Mouse (Mus musculus) right cerebral cortex, postnatal 36 days (tissue): ENCODE results near the gene Fzr1.
A peak's percentile ranks its signal among the peaks of the same experiment; 100 is the strongest.

Source experiments
- DNase-seq, 2 experiments: peaks; one replicate each; pipeline ENCODE4 v3.0.0; 2022; ENCODE audit warnings: low spot score in 2 of 2, mixed read lengths in 1 of 2

The Fzr1 gene

DNA sequence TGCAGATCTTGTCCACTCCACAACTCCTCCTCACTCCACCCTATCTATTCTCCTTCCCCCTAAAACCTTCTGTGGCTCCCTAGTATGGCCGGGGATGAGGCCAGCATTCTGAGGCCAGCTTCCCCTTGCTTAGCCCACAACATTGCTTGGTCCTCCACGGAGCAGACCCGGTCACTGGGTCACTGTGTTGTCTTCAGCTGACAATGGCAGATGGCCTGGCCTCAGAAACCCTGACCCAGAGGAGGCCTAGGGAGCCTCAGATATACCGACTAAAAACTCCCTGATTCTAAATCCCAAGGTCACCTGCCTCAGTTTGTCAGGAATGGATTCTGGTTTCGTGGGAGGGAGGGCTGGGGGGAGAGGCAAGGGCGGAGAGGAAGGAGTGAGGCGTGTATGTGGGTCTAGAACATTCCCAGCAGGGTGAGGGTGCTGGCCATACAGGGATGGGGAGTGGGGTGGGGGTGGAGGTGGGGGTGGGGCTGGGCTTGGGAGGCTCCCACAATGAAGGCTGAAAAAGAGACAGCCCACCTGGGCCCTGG lies 24.0 kb upstream of the Fzr1 start:
- no peak for DNase-seq

DNA sequence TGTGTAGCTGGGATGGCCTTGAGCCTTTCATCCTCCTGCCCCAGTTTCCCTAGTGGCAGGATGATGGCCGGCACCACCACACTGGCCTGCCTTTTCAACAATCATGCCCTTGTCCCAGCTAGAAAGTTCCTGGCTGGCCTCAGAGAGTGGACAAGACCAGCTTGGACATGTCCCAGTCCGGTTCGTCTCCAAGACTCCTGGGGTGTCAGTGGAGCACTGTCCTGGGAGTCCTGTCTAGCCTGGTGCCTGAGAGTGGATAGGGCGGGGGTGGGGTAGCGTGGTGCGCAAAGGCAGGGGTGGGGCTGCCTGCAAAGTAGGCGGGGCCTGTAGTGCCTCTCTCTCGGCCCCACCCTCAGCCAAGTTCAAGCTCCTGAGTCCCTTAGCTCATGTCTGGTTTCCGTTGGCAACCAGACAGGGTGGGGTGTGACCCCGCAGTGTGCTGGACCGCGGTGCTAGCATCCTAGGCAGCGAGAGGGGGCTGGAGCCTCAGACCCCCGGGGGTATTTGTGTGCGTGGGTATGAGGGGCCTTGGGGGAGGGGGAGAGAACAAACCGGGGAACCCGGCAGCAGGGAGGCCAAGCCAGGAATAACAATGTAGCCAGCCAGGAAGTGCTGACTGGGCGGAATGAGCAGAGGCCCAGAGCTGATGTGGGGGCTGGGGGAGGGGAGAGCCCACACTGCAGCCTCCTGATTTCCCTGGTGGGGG lies 23.4 kb upstream of the Fzr1 start:
- DNase-seq = peak in 1 of 2 experiments; percentile 50

DNA sequence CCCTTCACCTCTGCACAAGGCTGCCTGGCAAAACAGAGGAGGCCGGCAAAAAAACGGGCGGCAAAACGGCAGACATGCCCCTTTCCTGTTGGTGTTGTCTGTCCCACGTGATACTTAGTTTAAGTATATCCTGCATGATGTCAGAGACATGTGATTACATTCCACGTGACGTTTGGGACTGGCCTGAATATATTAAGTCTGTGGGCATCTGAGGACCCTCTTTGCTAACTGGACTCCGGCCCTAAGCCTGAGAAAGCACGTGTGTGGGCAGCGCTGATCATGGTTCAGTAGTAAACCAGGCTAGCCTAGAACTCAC lies 22.8 kb upstream of the Fzr1 start:
- no peak for DNase-seq

DNA sequence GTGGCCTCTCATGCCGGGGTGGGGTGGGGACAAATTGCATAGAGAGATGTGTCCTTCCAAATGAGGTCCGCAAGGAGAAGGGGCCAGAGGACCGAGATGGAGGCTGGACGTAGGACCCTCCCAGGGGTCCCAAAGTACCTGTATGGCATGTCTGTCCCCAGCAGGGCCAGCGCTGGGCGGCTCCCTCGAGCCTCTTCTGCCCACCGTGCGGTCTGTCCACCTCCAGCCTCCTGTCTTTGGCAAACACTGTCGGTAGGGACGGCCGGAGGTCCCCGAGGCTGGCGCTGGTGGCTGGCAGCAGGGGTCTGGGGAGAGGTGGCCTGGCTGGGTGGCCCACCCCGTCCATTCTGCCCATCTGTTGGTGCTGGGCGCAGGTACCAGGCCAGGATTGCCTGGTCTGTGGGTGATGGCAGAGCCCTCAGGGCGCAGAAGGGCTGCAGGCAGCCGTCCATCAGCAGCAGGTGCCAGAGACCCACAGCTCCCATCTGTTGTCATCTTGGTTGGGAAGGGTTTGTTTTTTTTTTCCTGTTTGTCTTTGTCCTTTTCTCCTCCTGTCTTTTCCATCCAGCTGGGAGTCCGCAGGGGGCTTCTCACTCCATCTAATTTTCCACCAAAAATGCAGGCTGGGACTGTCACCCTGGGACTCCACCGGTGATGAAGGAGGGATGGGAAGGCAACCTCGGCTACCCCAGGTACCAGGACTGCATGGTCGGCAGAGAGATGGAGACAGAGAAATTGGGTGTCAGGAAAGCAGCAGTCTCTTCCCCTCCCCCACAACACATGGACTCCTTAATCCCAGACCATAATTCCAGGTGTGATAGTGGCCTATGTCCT lies 22.3 kb upstream of the Fzr1 start:
- DNase-seq = no peak

DNA sequence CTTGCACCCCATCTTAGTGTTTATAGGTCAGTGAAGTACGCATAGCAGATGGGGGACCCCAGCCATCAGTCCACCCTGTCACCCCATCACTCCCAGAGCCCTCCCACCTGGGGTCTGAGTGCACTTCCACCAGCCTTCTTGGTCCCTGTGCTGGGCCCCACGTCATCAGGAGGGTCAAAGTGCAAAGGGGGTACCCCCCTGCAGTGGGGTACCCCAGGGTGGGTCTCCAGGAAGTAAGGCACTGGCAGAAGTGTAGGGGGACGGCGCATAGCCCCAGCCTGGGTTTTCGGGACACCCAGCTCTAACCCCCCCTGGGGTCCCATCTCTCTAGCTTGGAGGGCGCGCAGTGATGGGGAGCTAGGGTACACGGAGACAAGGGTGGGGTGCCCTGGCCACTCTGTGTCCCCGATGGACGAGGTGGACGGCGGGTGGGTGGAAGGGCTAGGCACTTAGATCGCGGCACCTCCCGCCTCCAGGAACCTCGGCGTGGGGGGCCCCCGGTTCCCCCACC lies 21.5 kb upstream of the Fzr1 start:
- no peak for DNase-seq

DNA sequence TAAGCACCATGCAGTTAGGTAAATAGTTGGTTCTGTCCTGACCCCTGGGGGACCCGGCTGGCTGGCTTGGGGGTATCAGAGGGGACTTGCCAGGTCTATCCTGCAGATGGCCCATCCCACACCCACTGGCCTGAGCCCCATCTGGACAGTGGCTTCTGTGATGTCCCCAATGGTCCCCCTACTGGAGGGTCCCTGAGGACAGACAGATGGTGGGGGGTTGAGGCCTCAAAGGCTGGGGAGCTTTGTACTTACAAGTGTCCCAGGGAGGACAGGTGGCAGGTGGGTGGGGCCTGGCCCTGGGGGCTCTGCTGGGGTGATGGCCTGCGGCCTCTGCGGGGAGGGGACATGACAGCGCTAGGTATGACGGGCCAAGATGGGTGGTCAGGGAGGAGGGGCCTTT lies 21.0 kb upstream of the Fzr1 start:
- no peak for DNase-seq

- DNase-seq = no peak
Observed at GRCm38 (mm10) chr10:81396749-81397148, 18.4 kb upstream of the Fzr1 start.

DNA sequence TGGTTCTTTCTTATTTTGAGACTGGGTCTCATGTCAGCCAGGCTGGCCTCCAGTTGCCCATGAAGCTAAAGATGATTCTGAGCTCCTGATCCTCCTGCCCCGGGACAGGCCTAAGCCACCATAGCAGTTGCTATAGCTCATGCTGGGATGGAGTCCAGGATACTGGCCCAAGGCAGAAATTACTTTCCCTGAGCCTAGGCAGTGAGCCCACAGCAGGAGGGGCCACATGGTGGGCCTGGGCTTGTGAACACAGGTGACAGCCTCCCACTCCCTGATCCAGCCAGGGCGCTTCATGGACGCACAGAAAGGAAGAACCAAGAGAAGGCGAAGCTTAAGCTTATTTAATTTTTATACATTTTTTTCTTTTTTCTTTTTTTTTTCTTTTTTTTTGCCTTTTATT lies 17.5 kb upstream of the Fzr1 start:
- DNase-seq = no peak

- DNase-seq = no peak
Observed at GRCm38 (mm10) chr10:81395127-81395526, 16.8 kb upstream of the Fzr1 start.

DNA sequence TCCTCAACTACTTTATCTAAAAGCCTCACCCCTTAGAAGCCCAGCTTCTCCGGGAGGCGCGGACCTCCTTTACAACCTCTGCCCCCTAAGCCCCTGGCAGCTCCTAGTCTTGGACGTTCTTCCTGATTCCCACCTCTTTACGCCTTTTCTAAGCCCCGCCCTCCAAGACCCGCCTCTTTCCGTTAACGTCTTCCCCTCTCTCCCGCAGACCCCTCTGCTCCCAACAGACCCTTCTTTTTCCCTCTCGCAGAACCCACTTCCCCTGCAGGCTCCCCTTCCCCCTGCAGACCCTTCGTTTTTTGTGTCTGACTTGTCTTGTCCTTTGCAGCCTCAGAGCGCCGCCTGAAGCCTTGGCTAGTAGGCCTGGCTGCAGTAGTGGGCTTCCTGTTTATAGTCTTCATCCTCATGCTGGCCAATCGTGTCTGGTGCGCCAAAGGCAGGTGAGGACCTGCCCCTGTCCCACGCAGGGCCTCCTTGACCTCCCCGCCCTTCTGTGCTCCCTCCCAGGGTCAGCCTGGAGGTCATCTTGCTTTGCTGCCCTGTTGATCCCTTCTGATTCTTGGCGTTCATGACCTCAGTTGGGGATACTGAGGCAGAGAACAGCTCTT lies 15.2 kb upstream of the Fzr1 start:
- no peak for DNase-seq

DNA sequence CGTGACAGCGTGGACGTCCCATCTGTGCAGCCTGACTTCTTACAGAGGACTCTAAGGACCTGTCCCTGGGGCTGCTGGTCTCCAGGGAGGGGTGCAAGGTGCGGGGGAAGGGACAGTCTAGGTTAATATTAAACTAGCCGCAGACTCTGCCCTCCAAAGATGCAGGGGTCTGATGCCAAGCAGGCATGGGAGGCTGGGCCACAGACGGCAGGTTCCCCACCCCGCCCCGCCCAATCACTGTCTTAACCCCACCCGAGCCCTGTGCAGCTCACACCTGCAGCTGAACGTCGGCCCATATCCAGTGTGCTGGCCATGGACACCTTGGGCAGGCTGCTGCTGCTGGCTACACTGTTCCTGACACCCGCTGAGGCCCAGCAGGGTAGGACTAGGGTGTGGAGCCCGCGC lies 14.5 kb upstream of the Fzr1 start, which contains the start of gene Smim24:
Gene Smim24 (plus strand): TSS at position 271 of the 405 bp plus-strand sequence.
- DNase-seq = no peak

GRCm38 (mm10) chr10:81392270-81392669 lies 14.0 kb upstream of the Fzr1 start:
- no peak for DNase-seq

GRCm38 (mm10) chr10:81390678-81390965 lies 12.3 kb upstream of the Fzr1 start:
- DNase-seq = no peak

GRCm38 (mm10) chr10:81389801-81390677 lies 11.7 kb upstream of the Fzr1 start:
- DNase-seq = no peak

GRCm38 (mm10) chr10:81389373-81389772 lies 11.1 kb upstream of the Fzr1 start:
- DNase-seq = no peak

DNA sequence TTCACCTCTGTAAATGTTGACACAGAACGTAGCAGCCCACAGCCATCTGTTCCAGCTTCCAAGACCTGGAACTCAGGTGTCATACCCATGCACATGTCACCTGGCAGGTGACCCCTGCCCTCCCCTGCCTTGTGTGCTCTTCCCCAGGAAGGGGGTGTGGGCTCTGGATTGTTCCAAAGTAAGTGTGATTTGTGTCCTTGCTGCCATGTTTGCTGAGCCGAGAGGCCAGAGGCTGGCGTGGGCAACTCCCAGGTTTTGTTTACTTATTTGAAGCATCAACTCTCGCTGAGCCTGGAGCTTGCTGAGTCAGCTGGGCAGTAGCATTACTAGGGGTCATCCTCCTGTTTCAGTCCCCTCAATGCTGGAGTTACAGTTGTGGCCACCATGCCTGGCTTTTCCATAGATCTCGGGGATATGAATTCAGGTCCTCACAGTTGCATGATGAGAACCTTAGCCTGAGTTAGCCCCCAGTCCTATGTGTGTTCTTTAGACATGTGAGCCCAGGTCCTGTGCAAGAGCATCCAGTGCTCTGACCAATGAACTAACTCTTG lies 10.3 kb upstream of the Fzr1 start, which contains the start of gene Gm48552:
Gene Gm48552 (plus strand): TSS at position 501 of the 551 bp plus-strand sequence.
- no peak for DNase-seq

- DNase-seq = no peak
Observed at GRCm38 (mm10) chr10:81387716-81388115, 9.4 kb upstream of the Fzr1 start.

- no peak for DNase-seq
Observed at GRCm38 (mm10) chr10:81385603-81386306, 7.4 kb upstream of the Fzr1 start.

GRCm38 (mm10) chr10:81384605-81384982 lies 6.3 kb upstream of the Fzr1 start:
- DNase-seq = no peak

GRCm38 (mm10) chr10:81383802-81384604 lies 5.7 kb upstream of the Fzr1 start, which contains the start of the genes Dohh and Gm48551:
Gene Dohh (plus strand): TSS chr10:81384428.
Gene Gm48551 (plus strand): TSS chr10:81384466.
- peak; percentile 98 for DNase-seq
